Mouse (Mus musculus): ENCODE measurements around the gene Prkacb.

The Prkacb gene

DNA sequence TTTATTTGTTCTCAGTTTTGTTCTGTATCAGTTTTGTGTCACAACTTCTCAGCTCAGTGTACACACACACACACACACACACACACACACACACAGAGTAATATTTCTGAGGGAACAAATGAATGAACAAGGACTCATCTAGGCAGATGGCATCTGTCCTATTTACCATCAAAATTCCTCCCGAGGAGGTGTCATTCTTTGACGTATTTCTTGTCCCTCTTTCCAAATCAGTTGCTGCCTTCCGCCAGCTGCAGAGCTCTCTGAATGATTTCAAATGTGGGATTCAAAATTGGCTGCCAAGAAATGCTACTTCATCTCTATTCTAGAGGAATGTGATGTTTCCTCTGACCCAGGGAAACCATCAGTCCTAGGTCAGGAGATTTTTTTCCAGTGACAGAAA, 89.8 kb downstream of the Prkacb start:
- DNase-seq (ENCODE audit: low read depth, low spot score) = no peak

DNA sequence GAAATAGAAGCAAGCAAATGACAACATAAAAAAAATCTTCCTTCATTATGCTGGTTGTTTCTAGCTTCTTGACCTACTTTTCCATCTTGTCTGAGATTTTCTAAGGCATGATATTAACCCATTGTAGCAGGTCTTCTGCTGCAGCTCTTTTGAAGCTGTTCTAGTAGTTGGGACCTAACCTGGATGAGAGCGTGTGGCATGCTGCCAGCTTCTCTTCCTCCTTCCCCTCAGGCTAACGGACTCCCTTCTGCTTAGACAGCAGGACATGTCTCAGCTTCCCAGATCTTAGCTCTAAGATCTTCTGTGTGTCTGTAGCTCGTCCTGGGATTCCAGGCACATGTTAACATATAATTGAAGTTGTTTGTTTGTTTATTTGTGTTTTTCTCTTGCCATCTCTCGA, 93.1 kb downstream of the Prkacb start:
- no peak for DNase-seq (ENCODE audit: low read depth, low spot score)

DNA sequence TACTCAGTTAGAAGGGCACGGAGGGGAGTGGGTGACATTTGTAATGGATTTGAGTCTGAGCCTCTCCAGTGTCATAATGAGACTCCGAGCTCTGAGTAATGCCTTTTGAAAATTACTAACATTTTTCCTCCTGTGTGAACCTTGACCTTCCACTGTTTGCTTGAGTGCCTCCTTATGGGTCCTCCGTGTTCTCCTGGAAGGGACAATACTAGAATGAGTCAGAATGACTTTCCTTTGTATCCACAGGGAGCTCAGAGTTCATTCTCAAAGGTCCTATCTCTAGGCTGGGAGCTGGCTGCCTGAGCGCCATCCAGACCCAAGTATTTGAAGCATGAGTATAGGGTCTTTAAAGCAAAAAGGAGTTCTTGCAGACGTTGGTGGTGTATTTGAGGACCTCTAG, 94.5 kb downstream of the Prkacb start:
- no peak for DNase-seq (ENCODE audit: low read depth, low spot score)

GRCm38 (mm10) chr3:146712305-146712704, 100.5 kb downstream of the Prkacb start:
- no peak for DNase-seq (ENCODE audit: low read depth, low spot score)

DNA sequence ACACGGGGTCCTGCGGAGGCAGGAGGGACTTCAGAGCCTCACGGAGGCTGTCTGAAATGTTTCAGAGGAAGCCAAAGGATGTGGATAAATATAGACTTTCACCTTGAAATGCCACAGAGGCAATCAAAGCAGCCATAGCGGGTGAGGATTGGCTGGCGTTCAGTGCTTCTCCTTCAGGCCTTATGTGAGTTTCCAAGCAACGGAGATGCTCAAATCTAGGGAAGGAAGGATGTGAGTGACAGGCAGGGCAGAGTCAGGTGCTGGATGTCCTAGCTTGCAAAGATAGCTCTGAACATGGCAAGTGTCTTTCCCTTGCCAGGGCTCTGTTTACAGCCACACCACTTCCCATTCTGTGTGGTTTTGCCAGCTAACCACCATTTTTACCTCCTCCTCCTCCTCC, 101.2 kb downstream of the Prkacb start:
- no peak for DNase-seq (ENCODE audit: low read depth, low spot score)

DNA sequence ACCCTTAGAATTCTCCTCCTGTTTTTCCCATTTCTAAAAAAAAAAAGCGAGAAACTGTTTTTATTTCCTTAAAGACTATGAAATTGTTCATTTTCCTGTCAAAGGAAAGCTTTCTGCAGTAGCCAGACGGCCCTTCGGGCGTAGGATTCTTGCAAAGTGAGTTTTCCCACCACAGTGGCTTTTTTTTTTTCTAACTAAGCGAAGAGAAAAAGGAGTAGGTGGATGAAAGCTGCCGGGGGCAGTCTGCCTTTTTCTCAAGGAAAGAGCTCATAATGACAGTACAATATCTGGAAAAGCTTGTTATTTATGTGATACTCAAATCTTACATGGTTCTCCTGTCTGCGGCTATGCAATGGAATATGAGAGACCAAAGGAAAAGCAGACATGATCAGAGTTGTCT, 101.7 kb downstream of the Prkacb start:
- DNase-seq (ENCODE audit: low read depth, low spot score) = no peak

DNA sequence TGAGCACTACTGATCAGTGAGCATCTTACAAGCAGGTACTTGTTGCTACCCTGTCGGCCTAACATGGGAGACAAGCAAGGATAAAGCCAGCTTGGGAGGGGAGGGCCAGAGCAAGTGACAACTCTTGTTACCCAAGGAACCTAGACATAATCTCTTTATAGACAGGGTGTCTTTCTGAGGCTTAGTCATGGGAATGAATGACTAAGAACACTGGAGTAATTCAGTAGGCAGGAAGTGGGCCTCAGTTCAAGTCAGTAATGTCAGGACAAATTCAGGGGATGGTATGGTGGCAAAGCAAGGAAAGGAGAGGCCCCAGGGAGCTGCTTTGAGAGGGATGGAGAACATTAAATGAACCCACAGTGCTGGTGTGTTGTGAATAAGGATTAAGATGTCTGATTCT, 103.7 kb downstream of the Prkacb start:
- no peak for DNase-seq (ENCODE audit: low read depth, low spot score)

DNA sequence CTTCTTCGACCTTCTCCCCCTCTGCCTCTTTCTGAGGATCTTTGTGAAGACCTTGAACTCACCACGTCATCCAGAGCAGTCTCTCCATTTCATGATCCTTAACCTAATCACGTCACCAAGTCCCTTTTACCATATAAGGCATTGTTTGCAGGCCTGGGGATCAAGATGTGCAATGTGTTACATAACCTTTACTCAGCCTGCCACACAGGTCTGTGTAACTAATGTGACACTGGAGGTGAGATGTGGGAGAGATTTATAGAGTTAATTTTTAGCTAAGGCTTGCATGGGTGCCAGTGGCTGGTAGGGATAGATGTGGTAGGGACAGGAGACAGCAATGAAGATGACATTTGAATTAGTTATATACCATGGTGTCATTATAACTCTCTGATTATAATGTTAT, 104.4 kb downstream of the Prkacb start:
- DNase-seq (ENCODE audit: low read depth, low spot score) = no peak

DNA sequence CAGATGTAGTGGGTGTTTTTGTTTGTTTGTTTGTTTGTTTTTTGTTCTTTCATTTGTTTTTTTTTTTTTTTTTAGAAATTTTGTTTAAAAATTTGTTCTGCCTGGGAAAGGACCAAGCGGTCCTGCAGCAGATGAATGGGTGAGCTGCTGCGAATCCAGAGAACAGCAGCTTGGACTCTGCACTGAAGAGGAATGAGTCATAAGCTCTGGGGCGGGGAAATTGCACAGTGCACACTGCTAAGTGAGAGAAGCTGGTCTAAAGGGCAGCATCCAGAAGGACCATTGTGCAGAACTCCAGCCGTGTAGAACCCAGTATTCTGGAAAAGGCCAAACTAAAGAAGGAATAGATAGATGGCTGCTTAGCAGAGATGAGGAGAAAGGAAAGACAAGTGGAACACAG, 108.7 kb downstream of the Prkacb start:
- no peak for DNase-seq (ENCODE audit: low read depth, low spot score)

DNA sequence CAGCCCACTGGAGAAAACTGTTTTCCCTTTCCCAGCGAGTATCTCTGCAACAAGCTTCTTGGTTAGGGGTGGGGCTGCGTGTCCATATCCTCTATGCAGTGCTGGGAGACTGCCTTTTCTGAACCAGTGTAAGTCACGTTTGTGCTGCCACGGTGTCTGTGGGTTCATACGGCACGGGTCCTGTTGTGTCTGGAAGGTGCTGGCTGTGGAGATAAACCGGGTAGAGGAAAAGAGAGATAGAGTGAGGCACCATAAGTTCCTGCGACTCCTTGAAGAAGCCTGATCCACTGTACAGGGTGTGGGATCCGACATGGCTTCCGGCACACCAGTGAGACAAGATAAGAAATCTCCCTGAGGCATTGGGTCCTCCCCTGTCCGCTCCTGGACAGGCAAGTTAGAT, 112.7 kb downstream of the Prkacb start:
- DNase-seq (ENCODE audit: low read depth, low spot score) = no peak

- DNase-seq (ENCODE audit: low read depth, low spot score) = no peak
These were observed 113.8 kb downstream of the Prkacb start for GRCm38 (mm10) chr3:146698982-146699381.

- no peak for DNase-seq (ENCODE audit: low read depth, low spot score)
These were observed 120.2 kb downstream of the Prkacb start for GRCm38 (mm10) chr3:146692547-146692946.

DNA sequence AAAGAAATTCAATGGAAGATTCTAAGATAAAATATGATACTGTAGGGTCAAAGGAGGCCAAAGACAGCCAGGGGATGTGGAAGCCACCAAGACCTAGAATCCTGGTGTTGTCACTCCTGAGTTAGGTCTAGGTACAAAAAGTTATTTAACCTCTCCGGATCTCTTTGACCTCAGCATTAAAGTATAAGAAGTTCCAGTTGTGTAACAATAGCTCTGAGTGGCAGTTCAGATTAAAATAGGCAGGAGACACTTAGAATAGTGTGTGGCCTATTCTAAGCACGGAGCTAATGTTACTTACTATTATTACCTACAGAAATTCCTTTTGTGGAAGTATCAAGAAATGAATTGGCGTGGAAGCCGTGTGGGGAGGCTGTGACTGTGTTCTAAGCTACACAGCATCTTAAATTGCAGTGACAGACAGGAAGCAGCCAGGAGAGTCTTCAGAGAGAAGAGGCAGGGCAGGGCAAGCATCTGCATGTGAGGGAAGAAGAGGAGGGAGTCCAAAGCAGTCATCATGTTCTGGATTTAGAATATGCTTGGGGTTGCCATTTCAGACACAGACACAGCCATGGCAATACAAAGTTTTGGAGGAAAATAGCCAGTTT, 125.6 kb downstream of the Prkacb start:
- no peak for DNase-seq (ENCODE audit: low read depth, low spot score)

GRCm38 (mm10) chr3:146686428-146686827, 126.4 kb downstream of the Prkacb start:
- DNase-seq (ENCODE audit: low read depth, low spot score) = no peak

GRCm38 (mm10) chr3:146684811-146685675, 127.7 kb downstream of the Prkacb start, which contains the start of gene Samd13:
TSS of gene Samd13 (minus strand) at chr3:146685592.
- DNase-seq (ENCODE audit: low read depth, low spot score) = peak; percentile 49

- DNase-seq (ENCODE audit: low read depth, low spot score) = no peak
These were observed 129.7 kb downstream of the Prkacb start for GRCm38 (mm10) chr3:146683095-146683494.

DNA sequence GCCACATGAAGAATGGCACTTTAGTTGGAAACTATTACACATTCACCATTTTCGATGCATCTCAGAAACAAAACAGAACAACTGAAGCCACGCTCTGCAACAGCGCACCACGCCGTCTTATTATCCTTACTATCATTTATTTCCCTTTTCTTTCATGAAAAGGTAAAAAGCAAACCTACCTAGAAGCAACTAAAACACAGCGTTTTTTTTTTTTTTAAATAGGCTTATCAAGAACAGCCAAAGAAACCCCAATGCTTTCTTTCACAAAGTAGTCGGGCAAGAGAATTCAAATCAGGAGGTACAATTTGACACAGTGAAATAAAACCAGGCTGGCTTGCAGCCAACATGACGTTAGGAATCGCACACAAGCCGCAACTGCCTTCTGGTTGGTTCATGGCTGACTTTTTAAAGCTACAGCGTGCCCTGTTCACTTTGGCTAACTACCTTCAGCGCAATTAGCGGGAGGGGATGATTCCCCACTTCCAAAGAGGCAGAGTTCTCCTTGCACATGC, 130.6 kb downstream of the Prkacb start:
- no peak for DNase-seq (ENCODE audit: low read depth, low spot score)

GRCm38 (mm10) chr3:146681696-146682095, 131.1 kb downstream of the Prkacb start:
- DNase-seq (ENCODE audit: low read depth, low spot score) = no peak

GRCm38 (mm10) chr3:146680625-146681024, 132.2 kb downstream of the Prkacb start:
- DNase-seq (ENCODE audit: low read depth, low spot score) = no peak

DNA sequence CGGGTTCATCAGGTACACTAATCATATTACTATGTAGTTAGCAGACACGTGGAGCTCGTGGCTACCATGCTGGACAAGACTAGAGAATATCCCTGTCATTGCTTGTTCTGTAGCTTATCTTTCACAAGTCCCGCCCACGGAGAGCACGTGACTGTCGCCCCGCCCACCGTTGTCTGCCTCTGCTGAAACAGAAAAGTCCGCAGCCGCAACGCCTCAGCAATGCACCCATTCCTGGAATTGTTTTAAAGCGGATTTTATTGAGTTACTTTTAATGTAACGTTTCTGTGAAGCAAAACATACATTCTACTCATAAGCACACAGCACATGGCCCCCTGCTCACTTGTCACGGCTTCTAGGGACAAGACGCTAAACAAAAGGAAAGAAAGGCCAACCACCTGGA, 133.1 kb downstream of the Prkacb start:
- no peak for DNase-seq (ENCODE audit: low read depth, low spot score)

Measured in embryo, embryonic 11.5 days (tissue).